Mouse (Mus musculus) urinary bladder, postnatal 10 days (tissue): ENCODE measurements around the gene Sstr5.

Experiments used
- DNase-seq: peaks from one replicate; pipeline ENCODE4 v3.0.0; 2022; ENCODE audit warnings: low spot score

Gene Sstr5

GRCm38 (mm10) chr17:25497013-25497412, at the start of gene Sstr5:
Gene Sstr5, minus strand, starts transcription at chr17:25497288.
- no peak for DNase-seq

- no peak for DNase-seq
Measured at GRCm38 (mm10) chr17:25541768-25542167, 44.7 kb upstream of the Sstr5 start.

GRCm38 (mm10) chr17:25540731-25541130, 43.6 kb upstream of the Sstr5 start:
- no peak for DNase-seq

GRCm38 (mm10) chr17:25538945-25539875, 42.1 kb upstream of the Sstr5 start:
- DNase-seq, result no peak

GRCm38 (mm10) chr17:25530357-25531022, 33.4 kb upstream of the Sstr5 start:
- DNase-seq, result no peak

- no peak for DNase-seq
Measured at GRCm38 (mm10) chr17:25522080-25522479, 25.0 kb upstream of the Sstr5 start.

- DNase-seq, result no peak
Measured at GRCm38 (mm10) chr17:25520492-25520891, 23.4 kb upstream of the Sstr5 start.

GRCm38 (mm10) chr17:25519511-25519910, 22.4 kb upstream of the Sstr5 start:
- no peak for DNase-seq

- DNase-seq, result no peak
Measured at GRCm38 (mm10) chr17:25518144-25518543, 21.1 kb upstream of the Sstr5 start.

GRCm38 (mm10) chr17:25516315-25516714, 19.2 kb upstream of the Sstr5 start:
- no peak for DNase-seq

GRCm38 (mm10) chr17:25514055-25514454, 17.0 kb upstream of the Sstr5 start:
- no peak for DNase-seq

GRCm38 (mm10) chr17:25511876-25512275, 14.8 kb upstream of the Sstr5 start:
- DNase-seq, result no peak

GRCm38 (mm10) chr17:25510074-25510830, 13.2 kb upstream of the Sstr5 start:
- DNase-seq, result no peak

GRCm38 (mm10) chr17:25508860-25509577, 11.9 kb upstream of the Sstr5 start:
- no peak for DNase-seq

- no peak for DNase-seq
Measured at GRCm38 (mm10) chr17:25507799-25508198, 10.7 kb upstream of the Sstr5 start.

- DNase-seq, result no peak
Measured at GRCm38 (mm10) chr17:25502599-25502998, 5.5 kb upstream of the Sstr5 start.

GRCm38 (mm10) chr17:25482092-25482491, 15.0 kb downstream of the Sstr5 start:
- DNase-seq, result no peak

GRCm38 (mm10) chr17:25480820-25481219, 16.3 kb downstream of the Sstr5 start:
- no peak for DNase-seq

GRCm38 (mm10) chr17:25480152-25480551, 16.9 kb downstream of the Sstr5 start:
- no peak for DNase-seq

- no peak for DNase-seq
Measured at GRCm38 (mm10) chr17:25475946-25476744, 20.9 kb downstream of the Sstr5 start.
